10 mouse cellular contexts compared by ENCODE assay signal in genomic region chr11:74529803-74530202, GRCm38 (mm10).
DNase-seq lines count a peak whose midpoint lies in the region; ATAC-seq and TF ChIP-seq lines count a peak whose summit lies in the region.
"Had no signal": no experiment of that assay in that cellular context is flagged by ENCODE, and none has a peak within 500 bp of the region (broad histone marks: within the 10 kb centered on the region; RNA-seq: fewer than 3 reads in every experiment).

No protein-coding gene starts in this region.

- peak; percentile 81 for TF ChIP-seq CTCF in hindbrain, postnatal 0 days (IDR thresholded peaks at IDR 0.05; ENCODE audit: low read depth)

- no peak overlapping the region for H3K27ac ChIP-seq in hindbrain, postnatal 0 days
- no peak overlapping the region for H3K27ac ChIP-seq in hindbrain, embryonic 13.5 days
- H3K27ac ChIP-seq: heart, embryonic 13.5 days; limb, embryonic 15.5 days had no signal

- H3K9ac ChIP-seq in hindbrain, postnatal 0 days (replicated peaks; ENCODE audit: low read length), result no peak overlapping the region
- H3K9ac ChIP-seq in hindbrain, embryonic 13.5 days, result no peak overlapping the region
- H3K9ac ChIP-seq: heart, embryonic 13.5 days; limb, embryonic 15.5 days had no signal

- H3K4me3 ChIP-seq in hindbrain, postnatal 0 days (ENCODE audit: low read length), result no peak overlapping the region
- H3K4me3 ChIP-seq in hindbrain, embryonic 13.5 days, result no peak overlapping the region
- H3K4me3 ChIP-seq: heart, embryonic 13.5 days; limb, embryonic 15.5 days had no signal

- H3K36me3 ChIP-seq in hindbrain, postnatal 0 days (ENCODE audit: insufficient read depth, low read length), result no peaks in the 10 kb centered on the region
- no peaks in the 10 kb centered on the region for H3K36me3 ChIP-seq in hindbrain, embryonic 13.5 days
- H3K36me3 ChIP-seq: heart, embryonic 13.5 days; limb, embryonic 15.5 days had no signal

- DNase-seq in hindbrain, postnatal 0 days (ENCODE audit: low spot score), result peak; percentile 73
- DNase-seq in right cerebral cortex, postnatal 4 days, result peak; percentile 70
- DNase-seq in right cerebral cortex, postnatal 25 days, result no peak
- peak; percentile 70 for DNase-seq in retina, postnatal 1 day

- no peak for ATAC-seq in hindbrain, postnatal 0 days
- no peak for ATAC-seq in hindbrain, embryonic 13.5 days (ENCODE audit: low FRiP score)
- 0 out of 2 replicates have a peak, but pooled peaks have one; percentile 18 for ATAC-seq in common myeloid progenitor, adult 5-6 weeks (replicated peaks; ENCODE audit: low read depth, poor library complexity, severe bottlenecking)
- ATAC-seq in monocyte, adult 5-6 weeks (replicated peaks; ENCODE audit: insufficient number of reproducible peaks, low FRiP score, low TSS enrichment, poor library complexity, severe bottlenecking), result no peak
- ATAC-seq in megakaryocyte, adult 5-6 weeks (ENCODE audit: poor library complexity, severe bottlenecking), result no peak

- H3K27me3 ChIP-seq in hindbrain, postnatal 0 days (ENCODE audit: insufficient read depth, low read length), result no peaks in the 10 kb centered on the region
- H3K27me3 ChIP-seq in hindbrain, embryonic 13.5 days, result peaks cover 16% of the 10 kb centered on the region

- WGBS in hindbrain, postnatal 0 days, result 55% methylated on average over 4 of the region's 4 CpGs
- WGBS in hindbrain, embryonic 13.5 days, result 44% methylated on average over 4 of the region's 4 CpGs

- no peaks in the 10 kb centered on the region for H3K9me3 ChIP-seq in hindbrain, postnatal 0 days (ENCODE audit: low read length)
- no peaks in the 10 kb centered on the region for H3K9me3 ChIP-seq in hindbrain, embryonic 13.5 days
- H3K9me3 ChIP-seq: heart, embryonic 13.5 days; limb, embryonic 15.5 days had no signal

- no peak overlapping the region for H3K4me2 ChIP-seq in hindbrain, postnatal 0 days (ENCODE audit: low read depth, low read length)
- no peak overlapping the region for H3K4me2 ChIP-seq in hindbrain, embryonic 13.5 days
- H3K4me2 ChIP-seq: heart, embryonic 13.5 days; limb, embryonic 15.5 days had no signal

- 0 out of 2 replicates have a peak, but pooled peaks cover 7% of the 10 kb centered on the region for H3K4me1 ChIP-seq in hindbrain, postnatal 0 days (ENCODE audit: insufficient read depth, low read length)
- H3K4me1 ChIP-seq in hindbrain, embryonic 13.5 days (replicated peaks), result peaks cover 16% of the 10 kb centered on the region
